Mouse (Mus musculus) layer of hippocampus, adult 9-10 months (tissue): ENCODE data around the gene Rnf113a2.
A peak's percentile ranks its signal among the peaks of the same experiment; 100 is the strongest.

Source experiments
- DNase-seq: peaks from one replicate; pipeline ENCODE4 v3.0.0; 2022; ENCODE audit warnings: low spot score

Gene Rnf113a2

GRCm38 (mm10) chr12:84416834-84417604, at the start of gene Rnf113a2:
Rnf113a2 (plus strand) TSS chr12:84417196.
- peak; percentile 51 for DNase-seq

GRCm38 (mm10) chr12:84371647-84372046, 45.3 kb upstream of the Rnf113a2 start:
- DNase-seq, result no peak

- DNase-seq, result no peak
These were observed 43.0 kb upstream of the Rnf113a2 start for GRCm38 (mm10) chr12:84373831-84374481.

- DNase-seq, result no peak
These were observed 34.6 kb upstream of the Rnf113a2 start for GRCm38 (mm10) chr12:84382369-84382768.

GRCm38 (mm10) chr12:84384644-84385081, 32.3 kb upstream of the Rnf113a2 start:
- DNase-seq, result no peak

GRCm38 (mm10) chr12:84385408-84385807, 31.6 kb upstream of the Rnf113a2 start:
- DNase-seq, result no peak

- no peak for DNase-seq
These were observed 28.9 kb upstream of the Rnf113a2 start for GRCm38 (mm10) chr12:84388097-84388496.

GRCm38 (mm10) chr12:84388774-84389400, 28.1 kb upstream of the Rnf113a2 start:
- no peak for DNase-seq

- DNase-seq, result no peak
These were observed 26.7 kb upstream of the Rnf113a2 start for GRCm38 (mm10) chr12:84390336-84390735.

- no peak for DNase-seq
These were observed 24.3 kb upstream of the Rnf113a2 start for GRCm38 (mm10) chr12:84392681-84393080.

- DNase-seq, result no peak
These were observed 23.1 kb upstream of the Rnf113a2 start for GRCm38 (mm10) chr12:84393847-84394246.

- no peak for DNase-seq
These were observed 19.9 kb upstream of the Rnf113a2 start for GRCm38 (mm10) chr12:84396947-84397679.

- no peak for DNase-seq
These were observed 19.3 kb upstream of the Rnf113a2 start for GRCm38 (mm10) chr12:84397685-84398084.

GRCm38 (mm10) chr12:84398629-84399028, 18.4 kb upstream of the Rnf113a2 start:
- DNase-seq, result no peak

- no peak for DNase-seq
These were observed 17.9 kb upstream of the Rnf113a2 start for GRCm38 (mm10) chr12:84399135-84399534.

- no peak for DNase-seq
These were observed 17.3 kb upstream of the Rnf113a2 start for GRCm38 (mm10) chr12:84399663-84400062.

GRCm38 (mm10) chr12:84400068-84400467, 16.9 kb upstream of the Rnf113a2 start:
- DNase-seq, result no peak

- no peak for DNase-seq
These were observed 16.3 kb upstream of the Rnf113a2 start for GRCm38 (mm10) chr12:84400653-84401052.

- no peak for DNase-seq
These were observed 14.1 kb upstream of the Rnf113a2 start for GRCm38 (mm10) chr12:84402923-84403322.

GRCm38 (mm10) chr12:84404541-84404940, 12.5 kb upstream of the Rnf113a2 start:
- DNase-seq, result no peak

- DNase-seq, result no peak
These were observed 9.7 kb upstream of the Rnf113a2 start for GRCm38 (mm10) chr12:84407259-84407658.
